Mouse (Mus musculus) thymus, adult 2 months (tissue): ENCODE results near the gene Ankle1.

Experiments used
- CTCF ChIP-seq: fragments of 200-500 bp; IDR thresholded peaks from 2 replicates; pipeline ENCODE4 v1.5.1; 2012; ENCODE audit warnings: mild to moderate bottlenecking, control low read depth, low read length, moderate library complexity, borderline replicate concordance; ENCODE audit not compliant: control insufficient read depth, poor library complexity, insufficient read depth; ENCODE audit errors: extremely low read depth
- POLR2A ChIP-seq: fragments of 200-500 bp; IDR thresholded peaks from 2 replicates; pipeline ENCODE4 v1.6.1; 2012; ENCODE audit warnings: mild to moderate bottlenecking, low read length, control low read depth, moderate library complexity; ENCODE audit not compliant: control insufficient read depth, poor library complexity, insufficient read depth; ENCODE audit errors: extremely low read depth

GRCm38 (mm10) chr8:71388267-71388666, 17.5 kb upstream of the Ankle1 start:
- TF ChIP-seq POLR2A (no peak), CTCF (no peak)
